Mouse (Mus musculus) forebrain, postnatal 0 days (tissue): ENCODE results near the gene Tcerg1l. TPM values are rescaled to one million over a fixed set of nuclear protein-coding genes. Genes with fewer than 3 reads are reported as not detected.
A peak's percentile ranks its signal among the peaks of the same experiment; 100 is the strongest.

Source experiments
- ATAC-seq: fragments of 200-750 bp; cut with Nextera tagmentation; 2 replicates; pipeline ENCODE4 v1.8.0; 2017; ENCODE audit warnings: mild to moderate bottlenecking, moderate library complexity
- DNase-seq: peaks from one replicate; pipeline ENCODE4 v3.0.0-alpha.2; 2015
- H3K27ac ChIP-seq: fragments of 300-500 bp; sonication (generic); 2 replicates; pipeline ENCODE4 v1.5.1; 2014; ENCODE audit warnings: low read depth, mild to moderate bottlenecking, antibody characterized with exemption, low read length, moderate library complexity, mixed read lengths
- H3K27me3 ChIP-seq: fragments of 300-500 bp; sonication (generic); 2 replicates; pipeline ENCODE4 v1.6.1; 2014; ENCODE audit warnings: mild to moderate bottlenecking, low read length, mixed read lengths; ENCODE audit not compliant: insufficient read depth
- H3K36me3 ChIP-seq: fragments of 300-500 bp; sonication (generic); 2 replicates; pipeline ENCODE4 v1.6.1; 2014; ENCODE audit warnings: mild to moderate bottlenecking, moderate library complexity; ENCODE audit not compliant: insufficient read depth
- H3K4me1 ChIP-seq: fragments of 300-500 bp; sonication (generic); 2 replicates; pipeline ENCODE4 v1.6.1; 2014; ENCODE audit warnings: antibody characterized with exemption; ENCODE audit not compliant: insufficient read depth
- H3K4me2 ChIP-seq: fragments of 300-500 bp; sonication (generic); 2 replicates; pipeline ENCODE4 v1.6.1; 2014; ENCODE audit warnings: low read depth, mild to moderate bottlenecking, moderate library complexity
- H3K4me3 ChIP-seq: fragments of 300-500 bp; sonication (generic); 2 replicates; pipeline ENCODE4 v1.5.1; 2014; ENCODE audit warnings: low read depth, low read length, mixed read lengths
- H3K9ac ChIP-seq: fragments of 300-500 bp; sonication (generic); 2 replicates; pipeline ENCODE4 v1.6.1; 2014; ENCODE audit warnings: mild to moderate bottlenecking
- H3K9me3 ChIP-seq: fragments of 300-500 bp; sonication (generic); 2 replicates; pipeline ENCODE4 v1.6.1; 2016; ENCODE audit warnings: low read length
- CTCF ChIP-seq: sonication (generic); IDR thresholded peaks from 2 replicates; pipeline ENCODE4 v1.5.1; 2016; ENCODE audit warnings: antibody characterized with exemption, control low read depth, low read depth
- WGBS: fragments of 180-500 bp; shearing (Covaris S2); extraction: QIAGEN DNeasy Blood & Tissue Kit; methylation state at CpG from one replicate; pipeline ENCODE4 v1.1.7; 2014; 5-methylcytosine and 5-hydroxymethylcytosine counted together
- polyA plus RNA-seq: library from polyadenylated mRNA; unstranded; fragments of >200 nt; fragmentation: Nextera tagmentation; extraction: Ambion mirVana; gene quantifications from 2 replicates; pipeline ENCODE4 v1.2.1, GENCODE M21; 2015
- total RNA-seq: library from RNA; depleted of rRNA; stranded (reverse); fragments of >200 nt; gene quantifications from 2 replicates; pipeline ENCODE4 v1.2.3, GENCODE M21; 2014

Tcerg1l gene
- total and polyA plus RNA-seq, 2 experiments from 2014 or later, result 21.6 to 22.1 TPM

DNA sequence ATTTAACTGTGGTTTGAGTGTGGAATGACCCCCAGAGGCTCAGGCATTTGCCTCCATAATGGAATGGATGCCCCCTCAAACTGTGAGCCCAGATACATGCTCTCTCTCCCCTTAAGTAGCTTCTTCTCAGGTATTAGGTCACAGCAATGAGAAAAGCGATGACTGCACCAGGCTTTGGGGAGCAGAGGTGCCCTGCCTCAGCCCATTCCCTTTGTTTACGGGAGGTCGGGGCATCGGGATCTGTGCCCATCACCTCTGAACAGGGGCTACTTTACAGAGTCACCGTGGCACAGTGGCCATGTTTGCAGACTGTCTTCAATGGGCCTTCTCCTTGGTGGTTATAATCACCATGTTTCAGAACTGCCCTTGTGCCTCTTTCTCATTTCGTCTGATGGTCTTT lies 7.6 kb downstream of the Tcerg1l start:
- Histone ChIP-seq H3K4me1 (no peaks in the 10 kb centered on the region), H3K4me2 (no peak overlapping the region), H3K36me3 (no peaks in the 10 kb centered on the region), H3K27me3 (0 out of 2 replicates have a peak, but pooled peaks cover 7% of the 10 kb centered on the region), H3K27ac (no peak overlapping the region), H3K4me3 (no peak overlapping the region), H3K9me3 (no peaks in the 10 kb centered on the region), H3K9ac (no peak overlapping the region)
- no peak for ATAC-seq
- WGBS, result 87% methylated on average over 6 of the region's 6 CpGs
- DNase-seq, result no peak
- TF ChIP-seq CTCF, result no peak

DNA sequence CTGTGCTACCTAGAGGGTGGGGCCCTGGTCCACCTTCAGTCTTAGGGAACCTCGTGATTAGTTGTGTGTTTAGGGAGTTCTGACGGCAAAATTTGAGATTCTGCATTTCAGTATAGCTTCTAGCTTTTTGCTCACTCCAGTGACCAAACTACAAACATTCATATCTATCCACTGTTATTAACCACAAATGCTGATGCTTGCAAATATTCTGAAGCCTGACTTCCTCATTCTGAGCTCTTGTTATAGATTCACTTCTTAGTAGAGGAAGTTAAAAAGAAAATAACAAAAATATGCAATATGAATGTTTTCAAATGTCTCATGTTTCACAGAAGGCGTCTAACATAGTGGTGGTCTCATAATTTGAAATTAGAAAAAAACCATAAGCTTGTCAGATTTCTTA lies 8.5 kb downstream of the Tcerg1l start:
- 84% methylated on average over 3 of the region's 3 CpGs for WGBS
- Histone ChIP-seq H3K9ac (no peak overlapping the region), H3K9me3 (no peaks in the 10 kb centered on the region), H3K4me2 (no peak overlapping the region), H3K27ac (no peak overlapping the region), H3K4me1 (no peaks in the 10 kb centered on the region), H3K4me3 (no peak overlapping the region), H3K36me3 (no peaks in the 10 kb centered on the region), H3K27me3 (0 out of 2 replicates have a peak, but pooled peaks cover under 1% of the 10 kb centered on the region)
- no peak for TF ChIP-seq CTCF
- DNase-seq (no peak), ATAC-seq (no peak)

- no peak overlapping the region for H3K4me2 ChIP-seq
- no peak for ATAC-seq
- no peak overlapping the region for H3K4me3 ChIP-seq
- no peak for TF ChIP-seq CTCF
- no peaks in the 10 kb centered on the region for H3K9me3 ChIP-seq
- no peaks in the 10 kb centered on the region for H3K27me3 ChIP-seq
- WGBS, result 72% methylated on average over 3 of the region's 3 CpGs
- H3K9ac ChIP-seq, result no peak overlapping the region
- H3K36me3 ChIP-seq, result no peaks in the 10 kb centered on the region
- no peaks in the 10 kb centered on the region for H3K4me1 ChIP-seq
- no peak overlapping the region for H3K27ac ChIP-seq
- DNase-seq, result no peak
Observed at GRCm38 (mm10) chr7:138379221-138379620, 18.3 kb downstream of the Tcerg1l start.

DNA sequence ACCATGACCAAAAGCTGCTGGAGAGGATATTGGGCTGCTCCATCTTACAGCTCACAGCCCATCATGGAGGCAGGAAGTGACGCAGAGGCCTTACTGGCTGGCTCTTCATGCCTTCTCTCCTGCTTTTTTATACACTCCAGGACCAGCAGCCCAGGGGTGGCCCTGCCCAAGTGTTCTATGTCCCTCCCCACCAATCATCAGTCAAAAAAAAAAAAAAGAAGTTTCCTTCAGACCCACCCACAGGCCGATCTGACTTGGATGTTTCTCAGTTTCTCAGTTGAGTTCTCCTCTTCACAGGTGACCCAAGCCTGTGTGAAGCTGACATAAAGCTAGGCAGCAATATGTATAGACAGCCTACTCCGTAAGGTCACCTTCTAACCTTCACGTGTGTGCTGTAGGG lies 19.0 kb downstream of the Tcerg1l start:
- Histone ChIP-seq H3K9me3 (no peaks in the 10 kb centered on the region), H3K4me3 (no peak overlapping the region), H3K27me3 (no peaks in the 10 kb centered on the region), H3K27ac (no peak overlapping the region), H3K36me3 (no peaks in the 10 kb centered on the region), H3K4me2 (no peak overlapping the region), H3K4me1 (no peaks in the 10 kb centered on the region), H3K9ac (no peak overlapping the region)
- no peak for TF ChIP-seq CTCF
- DNase-seq (no peak), ATAC-seq (no peak)
- 95% methylated on average over 4 of the region's 4 CpGs for WGBS

GRCm38 (mm10) chr7:138375573-138375972 lies 22.0 kb downstream of the Tcerg1l start:
- no peaks in the 10 kb centered on the region for H3K4me1 ChIP-seq
- 67% methylated on average over 7 of the region's 7 CpGs for WGBS
- DNase-seq (no peak), ATAC-seq (no peak)
- no peaks in the 10 kb centered on the region for H3K9me3 ChIP-seq
- no peak overlapping the region for H3K27ac ChIP-seq
- no peaks in the 10 kb centered on the region for H3K36me3 ChIP-seq
- H3K4me3 ChIP-seq, result no peak overlapping the region
- no peaks in the 10 kb centered on the region for H3K27me3 ChIP-seq
- H3K9ac ChIP-seq, result no peak overlapping the region
- H3K4me2 ChIP-seq, result no peak overlapping the region
- TF ChIP-seq CTCF, result no peak

GRCm38 (mm10) chr7:138374376-138374775 lies 23.2 kb downstream of the Tcerg1l start:
- Histone ChIP-seq H3K9me3 (no peaks in the 10 kb centered on the region), H3K4me2 (no peak overlapping the region), H3K27me3 (no peaks in the 10 kb centered on the region), H3K36me3 (no peaks in the 10 kb centered on the region), H3K4me3 (no peak overlapping the region), H3K9ac (no peak overlapping the region), H3K27ac (no peak overlapping the region), H3K4me1 (no peaks in the 10 kb centered on the region)
- ATAC-seq (no peak), DNase-seq (no peak)
- 78% methylated on average over 7 of the region's 7 CpGs for WGBS
- TF ChIP-seq CTCF, result no peak

DNA sequence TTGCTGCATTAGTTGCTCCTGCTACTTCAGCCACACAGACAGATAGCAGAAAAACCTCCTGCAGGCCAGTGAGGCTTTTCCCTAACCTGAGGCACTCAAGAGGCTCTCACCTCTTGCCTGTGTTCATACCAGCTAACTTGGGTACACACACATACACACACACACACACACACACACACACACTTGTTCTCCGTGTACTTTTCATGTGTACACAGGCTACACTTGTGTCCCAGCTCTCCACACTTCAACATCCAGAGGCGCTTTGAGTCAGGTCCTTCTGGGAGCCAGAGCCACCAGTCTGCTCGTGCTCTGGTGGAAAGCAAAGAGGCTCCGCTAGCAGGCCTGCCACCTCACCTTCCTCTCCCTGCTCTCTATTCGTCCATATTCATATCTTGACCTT lies 24.0 kb downstream of the Tcerg1l start:
- no peak for TF ChIP-seq CTCF
- no peaks in the 10 kb centered on the region for H3K27me3 ChIP-seq
- H3K9me3 ChIP-seq, result no peaks in the 10 kb centered on the region
- H3K4me3 ChIP-seq, result no peak overlapping the region
- H3K9ac ChIP-seq, result no peak overlapping the region
- no peaks in the 10 kb centered on the region for H3K36me3 ChIP-seq
- DNase-seq, result no peak
- no peak overlapping the region for H3K4me2 ChIP-seq
- H3K4me1 ChIP-seq, result no peaks in the 10 kb centered on the region
- H3K27ac ChIP-seq, result no peak overlapping the region
- 80% methylated on average over 5 of the region's 5 CpGs for WGBS
- ATAC-seq, result no peak

- WGBS, result 72% methylated on average over 7 of the region's 7 CpGs
- H3K36me3 ChIP-seq, result no peaks in the 10 kb centered on the region
- ATAC-seq, result no peak
Observed at GRCm38 (mm10) chr7:138367570-138367969, 30.0 kb downstream of the Tcerg1l start.

More at GRCm38 (mm10) chr7:138367570-138367969, 30.0 kb downstream of the Tcerg1l start:
- Histone ChIP-seq H3K27ac (no peak overlapping the region), H3K4me3 (no peak overlapping the region), H3K27me3 (no peaks in the 10 kb centered on the region), H3K4me2 (no peak overlapping the region), H3K9me3 (no peaks in the 10 kb centered on the region), H3K4me1 (no peaks in the 10 kb centered on the region), H3K9ac (no peak overlapping the region)
- TF ChIP-seq CTCF, result no peak
- DNase-seq, result peak; percentile 20
